Mouse (Mus musculus): ENCODE measurements around the gene Tns1. TPM values are rescaled to one million over a fixed set of nuclear protein-coding genes. Genes with fewer than 3 reads are reported as not detected.
A peak's percentile ranks its signal among the peaks of the same experiment; 100 is the strongest.

Gene Tns1
- total RNA-seq, 2 experiments from 2014 or later, result 3.1 to 15.4 TPM

- ATAC-seq (replicated peaks; ENCODE audit: poor library complexity), result no peak
Observed at GRCm38 (mm10) chr1:74092242-74092641, 32.0 kb downstream of the Tns1 start.

GRCm38 (mm10) chr1:74091611-74092224, 32.5 kb downstream of the Tns1 start:
- no peak for ATAC-seq (replicated peaks; ENCODE audit: poor library complexity)

- ATAC-seq (replicated peaks; ENCODE audit: poor library complexity), result no peak
Observed at GRCm38 (mm10) chr1:74091138-74091537, 33.1 kb downstream of the Tns1 start.

GRCm38 (mm10) chr1:74090329-74090728, 33.9 kb downstream of the Tns1 start:
- no peak for ATAC-seq (replicated peaks; ENCODE audit: poor library complexity)

DNA sequence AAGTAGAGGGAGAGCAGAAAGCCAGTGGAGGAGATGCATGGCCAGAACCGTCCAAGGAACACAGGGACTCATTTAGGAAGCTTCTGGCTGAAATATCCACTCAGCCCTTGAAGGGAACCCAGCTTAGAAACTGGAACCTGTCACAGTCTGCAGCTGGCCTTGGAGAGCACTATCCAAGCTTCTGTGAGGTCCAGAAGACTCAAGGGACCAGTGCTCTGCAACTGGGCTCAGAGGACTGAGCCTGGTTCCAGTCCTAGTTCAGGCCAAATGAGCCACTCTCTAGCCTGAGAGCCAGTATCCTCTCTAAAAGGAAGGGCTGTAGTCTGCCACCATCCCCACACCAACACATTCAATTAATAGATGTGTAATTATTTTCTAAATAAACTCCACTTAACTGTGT, 35.7 kb downstream of the Tns1 start:
- no peak for ATAC-seq (replicated peaks; ENCODE audit: poor library complexity)

- ATAC-seq (replicated peaks; ENCODE audit: poor library complexity), result no peak
Observed at GRCm38 (mm10) chr1:74085566-74085965, 38.7 kb downstream of the Tns1 start.

DNA sequence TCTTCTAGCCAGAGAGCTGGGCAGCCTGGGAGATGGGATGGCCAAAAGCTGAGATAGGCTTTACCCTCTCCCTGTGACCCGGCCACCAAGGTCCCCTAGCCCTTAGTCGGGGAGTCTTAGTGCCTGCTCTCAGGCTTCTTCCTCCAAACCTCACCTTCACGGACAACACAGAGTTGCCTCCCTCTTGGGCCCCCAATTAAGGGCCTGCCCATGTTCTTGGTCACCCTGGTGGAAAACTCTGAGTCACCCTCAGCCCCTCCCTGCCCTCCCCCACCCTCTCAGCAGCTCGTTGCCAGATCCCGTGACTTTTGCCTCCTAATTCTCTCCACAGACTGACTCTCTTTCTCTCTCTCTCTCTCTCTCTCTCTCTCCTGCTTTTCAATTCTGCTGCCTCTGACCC, 39.5 kb downstream of the Tns1 start:
- no peak for ATAC-seq (replicated peaks; ENCODE audit: poor library complexity)

DNA sequence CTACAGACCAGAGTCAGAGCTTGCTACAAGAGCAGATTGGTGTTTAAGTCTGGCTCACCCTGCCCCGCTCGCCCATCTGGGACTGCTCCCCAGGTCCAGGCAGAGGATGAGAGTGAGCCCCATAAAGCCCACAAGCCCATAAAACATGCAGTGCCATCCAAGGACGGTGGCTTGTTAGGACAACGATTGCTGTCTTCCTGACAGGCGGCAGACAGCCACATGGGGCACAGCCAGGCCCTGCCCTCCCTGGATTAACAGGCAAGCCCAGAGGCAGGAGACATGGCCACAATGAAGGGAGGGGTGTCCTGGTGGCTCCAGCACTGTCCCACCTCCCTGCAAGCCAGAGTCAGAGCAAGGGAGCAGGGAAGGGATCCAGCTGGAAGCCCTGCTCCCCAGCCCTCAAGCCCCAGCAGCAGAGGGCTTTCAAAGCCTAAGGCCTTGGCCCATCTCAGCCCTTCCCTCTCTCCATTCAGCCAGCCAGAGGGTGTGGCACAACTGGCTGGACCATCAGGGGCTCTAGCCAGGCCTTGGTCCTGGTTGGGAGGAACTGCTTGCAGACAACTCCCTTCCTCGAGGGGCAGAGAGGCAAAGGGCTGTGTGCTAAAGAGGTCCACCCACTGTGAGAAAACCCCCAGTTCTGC, 40.1 kb downstream of the Tns1 start:
- no peak for ATAC-seq (replicated peaks; ENCODE audit: poor library complexity)

DNA sequence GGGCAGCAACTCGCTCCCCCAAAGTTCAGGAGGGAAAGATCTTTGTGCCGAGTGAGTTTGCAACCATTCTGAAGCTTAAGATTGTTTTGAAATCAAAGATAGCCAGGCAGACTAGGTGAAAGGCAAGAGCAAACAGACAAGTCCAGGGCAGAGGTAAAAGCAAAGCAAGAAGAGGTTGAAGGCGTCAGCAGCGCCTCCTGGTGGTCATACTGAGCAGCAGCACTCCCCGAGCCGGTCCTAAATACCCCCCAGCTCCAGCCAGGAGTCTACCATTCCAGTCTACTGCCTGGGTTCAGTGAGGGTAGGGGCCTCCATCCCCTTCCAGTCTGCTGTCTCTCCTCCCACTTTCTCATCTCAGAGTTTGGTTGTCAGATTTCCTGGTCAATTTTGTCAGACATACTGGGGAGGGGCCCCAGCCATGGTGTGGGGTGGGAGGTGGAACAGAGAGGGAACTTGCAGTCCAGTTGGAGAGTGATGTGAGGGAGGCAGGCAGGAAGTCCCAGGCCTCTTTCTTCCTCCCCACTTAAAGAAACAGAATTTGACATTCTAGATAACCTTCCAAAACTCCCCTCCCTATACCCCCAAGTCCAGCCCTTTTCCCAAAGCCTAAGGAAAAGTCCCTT, 41.3 kb downstream of the Tns1 start:
- ATAC-seq (replicated peaks; ENCODE audit: poor library complexity), result peak; percentile 81

DNA sequence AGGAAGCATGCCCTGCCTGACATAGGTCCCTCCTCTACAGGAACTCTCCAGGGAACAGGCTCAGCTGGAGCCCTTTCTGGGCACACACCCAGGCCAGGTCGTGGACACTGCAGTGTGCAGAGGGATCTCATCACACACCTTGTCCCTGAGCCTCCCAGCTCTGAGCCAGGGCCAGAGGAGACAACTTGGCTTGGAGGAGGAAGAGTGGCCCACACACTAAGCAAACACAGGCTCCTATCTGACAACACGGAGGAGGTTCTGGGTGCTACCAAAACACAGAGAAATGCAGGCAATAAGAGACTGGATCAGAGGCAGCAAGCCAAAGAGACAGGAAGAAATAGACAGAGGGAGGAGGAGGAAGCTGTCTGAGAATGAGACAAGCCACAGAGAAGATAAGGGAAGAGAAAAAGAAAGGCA, 42.7 kb downstream of the Tns1 start:
- peak; percentile 47 for ATAC-seq (replicated peaks; ENCODE audit: poor library complexity)

DNA sequence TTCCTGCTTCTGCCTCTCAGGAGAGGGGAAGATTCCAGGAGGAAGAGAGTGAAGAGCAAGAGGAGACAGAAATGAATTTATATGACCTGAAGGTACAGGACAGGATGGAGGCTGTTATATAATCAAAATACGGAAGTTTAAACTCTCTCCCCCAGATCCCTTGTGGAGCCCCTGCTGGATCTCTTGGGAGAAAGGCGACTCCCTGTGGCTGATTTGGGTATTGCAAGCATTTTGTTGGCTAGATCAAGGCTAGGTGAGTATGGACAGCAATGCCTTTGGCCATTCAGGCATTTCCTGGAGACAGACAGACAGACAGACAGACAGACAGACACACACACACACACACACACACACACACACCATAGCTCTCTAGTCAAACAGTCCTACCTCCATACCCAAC, 46.9 kb downstream of the Tns1 start:
- ATAC-seq (replicated peaks; ENCODE audit: poor library complexity), result peak; percentile 85

DNA sequence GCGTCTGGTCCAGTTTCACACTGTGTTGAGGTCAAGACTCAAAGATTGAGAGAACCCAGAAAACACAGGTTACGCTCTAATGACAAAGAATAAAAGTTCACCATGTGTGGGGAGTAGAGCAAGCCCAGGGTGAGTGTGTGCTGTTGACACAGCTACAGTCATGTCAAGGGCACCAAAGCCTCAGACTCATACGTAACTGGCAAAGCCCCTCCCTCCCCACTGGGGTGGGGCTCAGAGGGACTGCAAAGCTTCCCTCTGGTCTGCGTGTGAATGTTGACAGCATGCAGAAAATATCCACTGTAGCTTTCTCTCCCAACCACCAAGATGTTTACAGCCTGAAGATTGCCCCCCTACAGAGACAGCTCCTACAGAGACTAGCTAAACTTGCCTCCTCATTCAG, 48.0 kb downstream of the Tns1 start:
- no peak for ATAC-seq (replicated peaks; ENCODE audit: poor library complexity)

DNA sequence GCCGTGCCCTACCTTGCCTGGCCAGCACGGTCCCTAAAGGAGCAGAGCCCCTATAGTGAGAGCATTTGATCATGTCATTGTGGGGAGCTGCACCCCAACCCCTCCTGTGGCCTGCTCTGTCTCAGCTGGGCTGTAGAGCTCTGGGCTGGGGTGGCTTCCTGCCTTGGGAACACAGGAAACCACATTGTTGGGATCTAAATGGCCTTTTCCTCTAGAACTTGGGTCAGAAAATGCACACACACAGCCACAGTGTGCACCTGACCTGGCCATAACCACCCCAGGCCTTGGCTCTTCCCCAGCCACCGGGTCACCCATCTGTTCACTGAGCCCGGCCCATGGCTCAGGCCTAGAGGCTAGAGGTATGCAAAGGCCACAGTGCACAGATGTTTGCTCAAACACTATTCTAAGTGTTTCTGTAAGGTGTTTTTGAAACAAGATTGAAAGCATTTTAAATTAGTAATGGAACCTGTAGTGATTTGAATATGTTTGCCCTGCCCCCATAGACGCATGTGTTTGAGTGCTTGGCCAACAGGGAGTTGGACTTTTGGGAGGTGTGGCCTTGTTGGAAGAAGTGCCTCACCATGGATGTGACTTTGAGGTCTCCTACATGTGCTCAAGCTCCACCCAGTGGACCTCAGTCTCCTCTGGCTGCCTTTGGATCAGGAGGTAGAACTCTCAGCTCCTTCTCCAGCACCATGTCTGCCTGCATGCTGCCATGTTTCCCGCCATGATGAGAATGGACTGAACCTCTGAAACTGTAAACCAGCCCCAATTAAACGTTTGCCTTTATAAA, 49.4 kb downstream of the Tns1 start:
- no peak for ATAC-seq (replicated peaks; ENCODE audit: poor library complexity)

- no peak for ATAC-seq (replicated peaks; ENCODE audit: poor library complexity)
Observed at GRCm38 (mm10) chr1:74073791-74074190, 50.5 kb downstream of the Tns1 start.

- no peak for ATAC-seq (replicated peaks; ENCODE audit: poor library complexity)
Observed at GRCm38 (mm10) chr1:74070745-74071144, 53.5 kb downstream of the Tns1 start.

GRCm38 (mm10) chr1:74070001-74070551, 54.2 kb downstream of the Tns1 start:
- ATAC-seq (replicated peaks; ENCODE audit: poor library complexity), result no peak

- ATAC-seq (replicated peaks; ENCODE audit: poor library complexity), result no peak
Observed at GRCm38 (mm10) chr1:74069085-74069835, 55.0 kb downstream of the Tns1 start.

- peak; percentile 58 for ATAC-seq (replicated peaks; ENCODE audit: poor library complexity)
Observed at GRCm38 (mm10) chr1:74068366-74069084, 55.7 kb downstream of the Tns1 start.

GRCm38 (mm10) chr1:74067866-74068265, 56.4 kb downstream of the Tns1 start:
- ATAC-seq (replicated peaks; ENCODE audit: poor library complexity), result peak; percentile 32

- ATAC-seq (replicated peaks; ENCODE audit: poor library complexity), result 0 out of 2 replicates have a peak, but pooled peaks have one; percentile 25
Observed at GRCm38 (mm10) chr1:74066576-74066975, 57.7 kb downstream of the Tns1 start.
